Mouse (Mus musculus) monocyte, adult 5-6 weeks (primary cell): ENCODE results near the gene Coro2b. TPM values are rescaled to one million over a fixed set of nuclear protein-coding genes. Genes with fewer than 3 reads are reported as not detected.

ENCODE experiments used
- ATAC-seq: fragments of 153-309, 156-312 bp; replicated peaks from 2 replicates; pipeline ENCODE4 v1.8.0; 2017; ENCODE audit warnings: mild to moderate bottlenecking; ENCODE audit not compliant: low TSS enrichment, insufficient number of reproducible peaks, severe bottlenecking, poor library complexity, low FRiP score
- total RNA-seq: library from RNA; stranded (forward); fragments of 200-1000, 200-491, 200-594 nt; gene quantifications from 3 replicates; pipeline ENCODE4 v1.2.3, GENCODE M21; 2017

Coro2b gene
- total RNA-seq, 1 experiment from 2014 or later = not detected

GRCm38 (mm10) chr9:62491611-62492010, 45.2 kb downstream of the Coro2b start:
- ATAC-seq = no peak

GRCm38 (mm10) chr9:62491104-62491503, 45.7 kb downstream of the Coro2b start:
- no peak for ATAC-seq

DNA sequence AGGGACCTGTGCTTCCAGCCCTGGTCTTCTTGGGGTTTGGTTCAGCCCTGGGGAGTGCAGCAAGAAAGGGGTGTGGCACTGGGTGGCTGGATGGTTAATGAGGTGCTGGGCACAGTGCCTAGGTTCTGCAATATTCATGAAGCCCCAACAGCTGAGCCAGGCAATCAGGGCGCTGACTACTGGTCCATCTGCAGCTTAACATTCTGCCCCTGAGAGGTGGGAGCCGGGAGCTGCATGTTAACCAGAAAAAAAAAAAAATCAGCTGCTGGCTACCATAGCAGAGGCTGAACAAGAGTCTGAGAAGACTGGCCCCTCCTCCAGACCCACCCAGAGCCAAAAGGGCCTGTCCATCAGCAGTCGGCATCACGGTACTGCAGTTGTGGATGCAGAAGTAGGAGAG, 52.7 kb downstream of the Coro2b start:
- ATAC-seq = no peak

DNA sequence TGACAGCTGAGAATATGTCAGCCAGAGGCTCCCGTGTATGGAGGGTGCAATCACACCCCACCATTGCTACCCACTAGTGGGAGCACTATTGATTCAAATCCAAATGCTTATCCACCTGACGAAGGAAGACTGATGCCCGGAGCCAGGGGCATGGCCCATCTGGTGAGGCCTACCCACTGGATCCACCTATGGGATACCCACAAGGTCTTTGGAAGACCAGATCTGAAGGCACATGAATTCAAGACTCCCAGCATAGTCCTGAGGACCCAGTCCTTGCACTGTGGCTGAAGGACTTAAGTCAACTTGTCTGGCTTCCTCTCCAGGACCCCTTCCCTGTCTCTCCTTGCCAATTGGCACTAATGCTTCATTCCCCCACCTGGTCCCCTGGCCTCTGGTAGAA, 54.1 kb downstream of the Coro2b start:
- ATAC-seq = no peak

- ATAC-seq = no peak
Observed at GRCm38 (mm10) chr9:62480898-62481642, 55.8 kb downstream of the Coro2b start.

GRCm38 (mm10) chr9:62480149-62480548, 56.7 kb downstream of the Coro2b start:
- no peak for ATAC-seq

DNA sequence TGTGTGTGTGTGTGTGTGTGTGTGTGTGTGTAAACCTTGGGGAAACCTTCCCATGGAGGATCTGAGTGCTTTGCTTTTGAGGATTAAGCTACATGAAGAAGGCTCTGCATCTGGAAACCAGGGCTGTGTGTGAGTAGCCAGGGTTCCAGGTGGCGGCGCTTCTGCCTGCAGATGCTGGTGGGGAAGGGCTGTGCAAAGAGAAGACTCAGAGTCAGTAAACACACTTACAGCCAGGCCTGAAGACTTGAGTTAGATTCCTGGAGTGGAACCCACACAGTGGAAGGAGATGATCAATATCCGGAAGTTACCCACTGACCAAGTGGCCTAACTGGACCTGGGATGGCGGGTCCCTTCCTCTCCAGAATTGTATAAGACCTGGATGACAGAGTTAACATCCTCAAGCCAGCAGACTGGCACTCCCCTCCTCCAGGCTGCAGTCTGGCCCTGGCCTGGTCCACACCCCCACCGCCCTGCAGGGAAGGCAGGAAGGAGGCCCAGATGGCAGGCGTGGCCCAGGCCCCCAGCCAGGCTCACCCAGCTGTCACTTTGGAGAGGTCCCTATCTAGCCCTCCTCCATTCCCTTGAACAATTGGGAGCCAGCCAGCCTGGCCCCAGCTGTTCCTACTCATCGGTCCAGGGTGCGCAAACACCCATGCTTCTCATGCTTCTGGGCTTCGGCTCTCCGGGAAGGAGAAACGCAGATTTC, 59.9 kb downstream of the Coro2b start:
- no peak for ATAC-seq

GRCm38 (mm10) chr9:62474206-62474605, 62.6 kb downstream of the Coro2b start:
- ATAC-seq = no peak

DNA sequence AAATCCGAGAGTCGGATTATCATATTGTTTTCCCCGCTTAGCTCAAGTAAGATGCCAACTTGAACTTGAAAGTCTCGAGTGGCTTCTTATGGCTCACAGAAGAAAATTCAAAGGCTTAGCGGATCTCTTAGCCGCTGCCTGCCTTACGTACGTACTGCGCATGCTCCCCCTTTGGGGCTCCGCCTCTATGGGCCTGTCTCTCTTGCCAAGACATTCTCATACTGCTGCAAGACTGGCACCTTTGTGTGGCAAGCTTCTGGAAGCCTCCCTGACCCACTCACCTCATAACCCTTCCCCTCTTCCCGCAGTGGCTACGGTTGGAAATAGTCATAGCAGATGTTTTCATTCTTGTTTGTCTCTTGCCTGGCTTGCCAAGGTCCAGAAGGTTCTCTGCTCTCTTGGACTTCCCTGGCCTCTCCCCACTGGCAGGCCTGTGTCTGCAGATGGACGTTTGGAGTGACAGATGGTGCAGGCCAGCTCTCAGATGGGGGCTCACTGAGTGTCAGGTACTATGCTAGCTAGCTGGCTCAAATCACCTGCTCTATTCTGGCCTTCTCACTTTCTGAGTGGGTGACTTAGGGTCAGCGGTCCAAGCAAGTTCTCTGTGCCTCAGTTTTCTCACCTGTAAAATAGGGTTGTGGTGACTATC, 65.2 kb downstream of the Coro2b start:
- no peak for ATAC-seq

DNA sequence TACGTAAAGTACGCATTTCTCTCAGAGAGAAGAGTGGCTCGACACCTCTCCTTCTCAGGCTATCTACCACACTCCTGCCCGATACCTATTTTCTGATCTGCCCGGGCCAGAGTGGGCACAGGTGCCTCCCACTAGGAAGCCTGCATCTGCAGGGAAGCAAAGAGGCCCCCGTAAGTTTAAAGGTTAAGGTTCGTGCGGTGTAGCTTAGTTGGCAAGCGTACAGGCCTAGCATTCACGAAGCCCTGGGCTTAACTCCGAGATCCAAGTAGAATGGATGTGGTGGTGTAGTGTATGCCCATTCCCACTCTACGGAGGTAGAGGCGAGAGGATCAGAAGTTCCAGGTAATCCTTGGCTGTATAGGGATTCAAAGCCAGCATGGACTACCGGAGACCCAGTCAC, 65.8 kb downstream of the Coro2b start:
- no peak for ATAC-seq

- no peak; the same call in 1 of the 2 replicates for ATAC-seq
Observed at GRCm38 (mm10) chr9:62470398-62470797, 66.4 kb downstream of the Coro2b start.

- ATAC-seq = no peak
Observed at GRCm38 (mm10) chr9:62469696-62470095, 67.1 kb downstream of the Coro2b start.

GRCm38 (mm10) chr9:62469143-62469542, 67.7 kb downstream of the Coro2b start:
- ATAC-seq = no peak

- no peak for ATAC-seq
Observed at GRCm38 (mm10) chr9:62467413-62467784, 69.4 kb downstream of the Coro2b start.

DNA sequence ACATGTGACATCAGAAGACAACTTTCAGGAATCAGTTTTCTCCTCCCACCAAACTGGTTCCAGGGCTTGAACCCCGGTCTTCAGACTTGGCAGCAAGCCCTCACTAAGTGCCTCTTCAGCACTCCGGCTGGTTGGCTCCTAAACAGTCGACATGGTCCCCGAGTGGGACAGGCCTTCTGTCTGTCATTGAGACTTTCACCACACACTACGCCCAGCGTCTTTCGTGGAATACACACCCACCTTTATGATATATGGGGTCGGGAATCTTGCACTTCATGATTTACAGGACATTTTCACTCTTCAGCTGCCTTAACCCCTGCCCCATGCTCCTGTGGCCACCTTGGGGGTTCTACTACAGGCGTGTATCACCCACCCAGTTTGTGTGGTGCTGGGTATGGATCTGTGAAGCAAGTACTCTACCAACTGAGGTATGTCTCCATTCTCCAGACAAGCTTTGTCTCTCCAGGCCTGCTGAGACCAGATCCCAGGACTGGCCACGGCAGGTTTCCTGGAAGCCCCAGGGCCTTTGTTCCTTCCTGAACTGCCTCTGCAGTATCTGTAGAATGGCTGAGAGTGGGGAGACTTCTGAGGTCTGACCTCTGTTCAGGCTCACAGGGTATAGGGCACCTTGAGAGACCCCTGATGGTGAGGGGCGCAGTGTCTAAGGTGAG, 70.0 kb downstream of the Coro2b start:
- no peak for ATAC-seq

DNA sequence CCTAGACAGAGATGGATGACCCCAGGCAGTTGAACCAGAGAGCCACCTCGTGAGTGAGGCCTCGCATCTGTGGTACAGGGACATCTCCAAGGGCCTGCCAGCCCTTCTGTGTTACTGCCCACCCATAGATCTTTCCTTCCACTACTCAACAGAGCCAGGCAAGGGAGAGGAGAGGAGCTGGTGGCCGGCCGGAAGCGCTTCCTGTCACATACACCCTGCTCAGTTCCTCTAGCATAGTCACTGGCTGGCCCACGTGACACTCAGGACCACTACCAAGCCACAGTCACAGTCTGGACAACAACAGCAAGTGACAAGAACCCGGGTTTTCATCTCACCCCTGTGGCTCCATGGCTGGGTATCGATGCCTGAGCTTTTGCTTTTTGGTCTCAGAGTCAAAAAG, 70.8 kb downstream of the Coro2b start:
- ATAC-seq = no peak

DNA sequence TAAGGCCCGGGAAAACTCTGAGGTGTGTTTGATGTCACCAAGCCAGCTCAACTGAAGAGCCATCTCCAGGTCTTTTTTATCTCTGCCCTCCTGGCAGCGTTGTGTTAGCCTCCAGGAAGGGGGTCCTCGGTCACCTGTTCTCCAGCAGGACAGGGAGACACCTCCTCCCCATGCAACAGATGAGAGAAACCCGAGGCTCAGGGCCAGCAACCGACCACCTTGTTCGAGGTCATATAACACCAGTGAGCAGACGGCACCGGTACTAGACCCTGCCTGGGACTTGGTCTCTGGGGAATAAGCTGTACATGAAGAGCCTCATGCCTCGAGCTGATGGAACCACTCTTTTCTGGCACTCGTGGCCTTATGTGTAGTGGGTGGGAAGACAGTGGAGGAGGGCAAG, 72.1 kb downstream of the Coro2b start:
- ATAC-seq = no peak

GRCm38 (mm10) chr9:62461766-62462165, 75.1 kb downstream of the Coro2b start:
- ATAC-seq = no peak

- no peak for ATAC-seq
Observed at GRCm38 (mm10) chr9:62461095-62461494, 75.7 kb downstream of the Coro2b start.
